Mouse (Mus musculus) liver, embryonic 14.5 days (tissue): ENCODE measurements around the gene Azin2. TPM values are rescaled to one million over a fixed set of nuclear protein-coding genes. Genes with fewer than 3 reads are reported as not detected.

Experiments used
- ATAC-seq: fragments of 200-750 bp; cut with Nextera tagmentation; 2 replicates; pipeline ENCODE4 v1.8.0; 2017; ENCODE audit warnings: moderate number of reproducible peaks, mild to moderate bottlenecking, moderate library complexity; ENCODE audit not compliant: insufficient read depth
- DNase-seq, 3 experiments: peaks; one replicate each; pipeline ENCODE4 v3.0.0-alpha.2; 2012 to 2013; ENCODE audit warnings: low read depth in 3 of 3, low spot score in 3 of 3
- H3K27ac ChIP-seq: fragments of 300-500 bp; sonication (generic); 2 replicates; pipeline ENCODE4 v1.5.1; 2014; ENCODE audit warnings: moderate library complexity, mild to moderate bottlenecking, control low read depth, inconsistent platforms
- H3K27me3 ChIP-seq: fragments of 300-500 bp; sonication (generic); 2 replicates; pipeline ENCODE4 v1.6.1; 2014; ENCODE audit warnings: mild to moderate bottlenecking, low read length, moderate library complexity; ENCODE audit not compliant: control insufficient read depth, insufficient read depth
- H3K36me3 ChIP-seq: fragments of 300-500 bp; sonication (generic); replicated peaks from 2 replicates; pipeline ENCODE4 v1.6.1; 2014; ENCODE audit warnings: low read depth; ENCODE audit not compliant: control insufficient read depth, insufficient read depth
- H3K4me1 ChIP-seq, 2 experiments: fragments of 200-500 bp in 1 of 2; fragments of 300-500 bp in 1 of 2; sonication (generic) in 1 of 2; replicated peaks; 2 replicates each; pipeline ENCODE4 v1.6.1; 2012 to 2014; ENCODE audit warnings: antibody characterized with exemption in 1 of 2, inconsistent platforms in 1 of 2, low read length in 1 of 2; ENCODE audit not compliant: control insufficient read depth in 2 of 2, insufficient read depth in 2 of 2
- H3K4me2 ChIP-seq: fragments of 300-500 bp; sonication (generic); 2 replicates; pipeline ENCODE4 v1.6.1; 2014; ENCODE audit warnings: low read depth, mild to moderate bottlenecking, control low read depth, moderate library complexity
- H3K4me3 ChIP-seq, 2 experiments: fragments of 200-500 bp in 1 of 2; fragments of 300-500 bp in 1 of 2; sonication (generic) in 1 of 2; 2 replicates each; pipeline ENCODE4 v1.5.1; 2012 to 2014; ENCODE audit warnings: low read depth in 2 of 2, low read length in 2 of 2, mild to moderate bottlenecking in 2 of 2, control low read depth in 1 of 2, inconsistent platforms in 1 of 2, moderate library complexity in 1 of 2; ENCODE audit not compliant: insufficient read depth in 1 of 2
- H3K9ac ChIP-seq: fragments of 300-500 bp; sonication (generic); replicated peaks from 2 replicates; pipeline ENCODE4 v1.6.1; 2014; ENCODE audit warnings: mild to moderate bottlenecking, control low read depth, moderate library complexity
- H3K9me3 ChIP-seq: fragments of 300-500 bp; sonication (generic); 2 replicates; pipeline ENCODE4 v1.6.1; 2016; ENCODE audit warnings: low read length, mixed read lengths; ENCODE audit not compliant: control insufficient read depth
- CTCF ChIP-seq: IDR thresholded peaks from 2 replicates; pipeline ENCODE4 v1.5.1; 2016; ENCODE audit warnings: antibody characterized with exemption, low read depth, control low read depth
- EP300 ChIP-seq: IDR thresholded peaks from 2 replicates; pipeline ENCODE4 v1.6.1; 2016; ENCODE audit warnings: antibody characterized with exemption, low read depth
- WGBS: fragments of 180-500 bp; shearing (Covaris S2); extraction: QIAGEN DNeasy Blood & Tissue Kit; methylation state at CpG from one replicate; pipeline ENCODE4 v1.1.7; 2014; ENCODE audit not compliant: insufficient replicate concordance; 5-methylcytosine and 5-hydroxymethylcytosine counted together
- polyA plus RNA-seq, 2 experiments: library from polyadenylated mRNA; depleted of rRNA in 1 of 2; stranded (reverse) in 1 of 2; unstranded in 1 of 2; fragments of >200 nt; fragmentation: Nextera tagmentation in 1 of 2; extraction: Ambion mirVana in 1 of 2; gene quantifications; 2 replicates each; pipeline versions ENCODE4 v1.2.1 to v1.2.3; 2012 to 2014

Azin2 gene
- polyA plus RNA-seq, 2 experiments = 0.27 to 0.47 TPM

DNA sequence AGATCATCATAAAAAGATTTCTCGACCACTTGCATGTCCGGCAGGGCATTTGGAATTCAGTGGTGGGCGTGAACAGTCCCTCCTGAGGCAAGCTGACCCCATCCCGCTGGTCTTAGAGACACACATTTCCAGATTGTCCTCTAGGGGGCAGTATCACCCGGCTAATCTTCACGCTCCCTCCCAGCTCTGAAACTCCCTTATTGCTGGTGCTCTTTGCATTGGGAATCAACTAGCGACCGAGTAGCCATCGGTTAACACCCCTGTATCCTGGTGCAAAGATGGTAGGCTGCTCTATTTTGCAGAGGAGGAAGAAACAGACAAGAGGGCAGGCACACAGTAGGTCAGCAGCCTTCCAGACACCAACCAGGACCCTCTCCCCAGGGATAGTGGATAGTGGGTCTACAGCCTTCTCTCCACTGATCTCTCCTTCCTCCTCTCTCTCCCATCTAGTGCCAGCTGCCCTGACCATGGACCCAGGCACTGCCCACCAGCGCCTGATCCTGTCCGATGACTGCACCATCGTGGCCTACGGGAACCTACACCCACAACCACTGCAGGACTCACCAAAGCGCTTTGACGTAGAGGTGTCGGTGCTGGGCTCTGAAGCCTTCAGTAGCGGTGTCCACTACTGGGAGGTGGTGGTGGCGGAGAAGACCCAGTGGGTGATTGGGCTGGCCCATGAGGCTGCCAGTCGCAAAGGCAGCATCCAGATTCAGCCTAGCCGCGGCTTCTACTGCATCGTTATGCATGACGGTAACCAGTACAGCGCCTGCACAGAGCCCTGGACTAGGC, 53.5 kb downstream of the Azin2 start:
- Histone ChIP-seq H3K4me1 (no peaks in the 10 kb centered on the region), H3K9ac (no peak overlapping the region), H3K27ac (no peak overlapping the region), H3K36me3 (no peaks in the 10 kb centered on the region), H3K4me3 (no peak overlapping the region), H3K9me3 (no peaks in the 10 kb centered on the region), H3K27me3 (no peaks in the 10 kb centered on the region), H3K4me2 (no peak overlapping the region)
- WGBS = 52% methylated on average over 24 of the region's 24 CpGs
- DNase-seq (peak; percentile 10 to 16 (median 15)), ATAC-seq (no peak)
- TF ChIP-seq EP300 = no peak
- peak; percentile 84 for TF ChIP-seq CTCF

- ATAC-seq (no peak), DNase-seq (no peak)
- Histone ChIP-seq H3K27me3 (no peaks in the 10 kb centered on the region), H3K4me2 (no peak overlapping the region), H3K9me3 (no peaks in the 10 kb centered on the region), H3K4me3 (no peak overlapping the region), H3K27ac (no peak overlapping the region), H3K36me3 (no peaks in the 10 kb centered on the region), H3K4me1 (no peaks in the 10 kb centered on the region), H3K9ac (no peak overlapping the region)
- TF ChIP-seq CTCF (no peak), EP300 (no peak)
- 50% methylated on average over 12 of the region's 12 CpGs for WGBS
These were observed 54.8 kb downstream of the Azin2 start for GRCm38 (mm10) chr4:128907238-128907968.

- no peaks in the 10 kb centered on the region for H3K36me3 ChIP-seq
- no peak for ATAC-seq
- no peak overlapping the region for H3K4me3 ChIP-seq
- H3K9me3 ChIP-seq = no peaks in the 10 kb centered on the region
- no peak overlapping the region for H3K9ac ChIP-seq
- 48% methylated on average over 8 of the region's 8 CpGs for WGBS
- H3K4me1 ChIP-seq = no peaks in the 10 kb centered on the region
- H3K27me3 ChIP-seq = no peaks in the 10 kb centered on the region
- DNase-seq = no peak
- TF ChIP-seq EP300 (no peak), CTCF (no peak)
- H3K27ac ChIP-seq = no peak overlapping the region
- H3K4me2 ChIP-seq = no peak overlapping the region
These were observed 55.5 kb downstream of the Azin2 start for GRCm38 (mm10) chr4:128906757-128907156.

GRCm38 (mm10) chr4:128905251-128905650, 57.0 kb downstream of the Azin2 start:
- H3K27me3 ChIP-seq = no peaks in the 10 kb centered on the region
- H3K36me3 ChIP-seq = no peaks in the 10 kb centered on the region
- H3K4me2 ChIP-seq = no peak overlapping the region
- no peak overlapping the region for H3K9ac ChIP-seq
- no peak for ATAC-seq
- no peak overlapping the region for H3K4me3 ChIP-seq
- no peaks in the 10 kb centered on the region for H3K4me1 ChIP-seq
- H3K27ac ChIP-seq = no peak overlapping the region
- DNase-seq = no peak
- TF ChIP-seq EP300 = no peak
- TF ChIP-seq CTCF = no peak
- 41% methylated on average over 8 of the region's 8 CpGs for WGBS
- no peaks in the 10 kb centered on the region for H3K9me3 ChIP-seq

- Histone ChIP-seq H3K4me2 (no peak overlapping the region), H3K4me1 (no peaks in the 10 kb centered on the region), H3K4me3 (no peak overlapping the region), H3K27me3 (no peaks in the 10 kb centered on the region), H3K9ac (no peak overlapping the region), H3K9me3 (no peaks in the 10 kb centered on the region), H3K36me3 (no peaks in the 10 kb centered on the region), H3K27ac (no peak overlapping the region)
- no peak for DNase-seq
- 63% methylated on average over 8 of the region's 8 CpGs for WGBS
- no peak for ATAC-seq
- TF ChIP-seq CTCF (no peak), EP300 (no peak)
These were observed 58.0 kb downstream of the Azin2 start for GRCm38 (mm10) chr4:128904035-128904800.
